Mouse (Mus musculus): ENCODE data around the gene Smim9. TPM values are rescaled to one million over a fixed set of nuclear protein-coding genes. Genes with fewer than 3 reads are reported as not detected.

Gene Smim9
- polyA plus RNA-seq (2017; shearing (Covaris generic)), result not detected

GRCm38 (mm10) chrX:75163670-75164069 lies at the start of gene Smim9:
TSS of gene Smim9 (minus strand) at chrX:75163770.

GRCm38 (mm10) chrX:75130467-75131160 lies 33.0 kb downstream of the Smim9 start, which contains the start of gene Mpp1:
TSS of gene Mpp1 (minus strand) at chrX:75131016.

Other genes with a start within 250 kb of the Smim9 start
- gene Gab3, start 78.3 kb downstream of the Smim9 start, polyA plus RNA-seq (2017; shearing (Covaris generic)), result 37.1 TPM
- gene Dkc1, start 67.9 kb downstream of the Smim9 start, polyA plus RNA-seq (2017; shearing (Covaris generic)), result 49.4 TPM
- gene Mpp1, start 32.8 kb downstream of the Smim9 start, polyA plus RNA-seq (2017; shearing (Covaris generic)), result 28.2 TPM
- gene Fundc2, start 218.6 kb upstream of the Smim9 start, polyA plus RNA-seq (2017; shearing (Covaris generic)), result 38.4 TPM
- 0.04 TPM for gene F8, start 218.8 kb upstream of the Smim9 start, polyA plus RNA-seq (2017; shearing (Covaris generic))

All from effector memory CD4-positive, alpha-beta T cell, adult 7 months (primary cell).